Mouse (Mus musculus) C2C12 (cell line): ENCODE measurements around the gene Ptgfr.

ENCODE experiments used
- CTCF ChIP-seq: IDR thresholded peaks from one replicate; pipeline ENCODE4 v1.5.1; 2011; ENCODE audit not compliant: control insufficient read depth, insufficient read depth, insufficient read length
- MAX ChIP-seq: IDR thresholded peaks from one replicate; pipeline ENCODE4 v1.6.1; 2011; ENCODE audit warnings: mild to moderate bottlenecking, control low read depth
- USF1 ChIP-seq: IDR thresholded peaks from one replicate; pipeline ENCODE4 v1.6.1; 2011; ENCODE audit warnings: low read depth, mild to moderate bottlenecking, control low read depth, moderate library complexity

GRCm38 (mm10) chr3:151818265-151818664 is 19.2 kb downstream of the Ptgfr start:
- TF ChIP-seq CTCF: no peak
- TF ChIP-seq USF1: no peak
- no peak for TF ChIP-seq MAX
